Mouse (Mus musculus) G1E (cell line): Measurements from ENCODE around the gene Zfp184. TPM values are rescaled to one million over a fixed set of nuclear protein-coding genes. Genes with fewer than 3 reads are reported as not detected.
A peak's percentile ranks its signal among the peaks of the same experiment; 100 is the strongest.

Source experiments
- ATAC-seq: 2 replicates; pipeline ENCODE4 v1.8.0; 2016; ENCODE audit warnings: mild to moderate bottlenecking; ENCODE audit not compliant: insufficient number of reproducible peaks, poor library complexity, low FRiP score, severe bottlenecking; ENCODE audit errors: extremely low read depth
- DNase-seq: peaks from one replicate; pipeline ENCODE4 v3.0.0; 2012; ENCODE audit warnings: low spot score
- H3K27me3 ChIP-seq: 2 replicates; pipeline ENCODE4 v1.6.1; 2012; ENCODE audit warnings: mild to moderate bottlenecking, low read length, inconsistent platforms; ENCODE audit not compliant: insufficient read depth
- H3K36me3 ChIP-seq: replicated peaks from 2 replicates; pipeline ENCODE3; 2012; ENCODE audit warnings: mild to moderate bottlenecking, inconsistent platforms
- H3K4me1 ChIP-seq: 2 replicates; pipeline ENCODE4 v1.6.1; 2012; ENCODE audit warnings: low read depth, low read length, inconsistent platforms, mixed read lengths; ENCODE audit not compliant: insufficient read depth
- H3K4me3 ChIP-seq: 2 replicates; pipeline ENCODE4 v1.5.1; 2012; ENCODE audit warnings: low read depth, mild to moderate bottlenecking, inconsistent platforms, low read length, moderate library complexity, mixed read lengths
- H3K9me3 ChIP-seq: replicated peaks from 2 replicates; pipeline ENCODE4 v1.6.1; 2012; ENCODE audit warnings: inconsistent platforms
- CTCF ChIP-seq: IDR thresholded peaks from 2 replicates; pipeline ENCODE4 v1.5.1; 2012; ENCODE audit warnings: low read depth, low read length, inconsistent platforms, mixed read lengths
- GATA1 ChIP-seq: IDR thresholded peaks from 2 replicates; pipeline ENCODE4 v1.6.1; 2012; ENCODE audit warnings: borderline replicate concordance, low read length, inconsistent platforms, mixed read lengths
- GATA2 ChIP-seq: IDR thresholded peaks from 2 replicates; pipeline ENCODE4 v1.6.1; 2012; ENCODE audit warnings: low read depth, low read length, inconsistent platforms, borderline replicate concordance
- POLR2AphosphoS5 ChIP-seq: IDR thresholded peaks from 2 replicates; pipeline ENCODE4 v1.6.1; 2012; ENCODE audit warnings: low read depth, low read length, inconsistent platforms; ENCODE audit not compliant: insufficient replicate concordance
- TAL1 ChIP-seq: conservative IDR thresholded peaks from 2 replicates; pipeline ENCODE4 v1.6.1; 2012; ENCODE audit warnings: low read depth, low read length, inconsistent platforms, mixed read lengths
- polyA plus RNA-seq: library from polyadenylated mRNA; stranded (reverse); fragments of >175 nt; gene quantifications from 2 replicates; pipeline ENCODE4 v1.2.3, GENCODE M21; 2012
- total RNA-seq, 2 experiments: library from RNA; stranded (forward) in 1 of 2; stranded (reverse) in 1 of 2; fragments of 200-1000 nt in 1 of 2; fragments of >200 nt in 1 of 2; fragmentation: Nextera tagmentation in 1 of 2; gene quantifications; 2 replicates each; pipeline ENCODE4 v1.2.3; 2014 to 2017

Zfp184 gene
- total and polyA plus RNA-seq, 3 experiments = 0.26 to 20.1 (median 3.6) TPM

DNA sequence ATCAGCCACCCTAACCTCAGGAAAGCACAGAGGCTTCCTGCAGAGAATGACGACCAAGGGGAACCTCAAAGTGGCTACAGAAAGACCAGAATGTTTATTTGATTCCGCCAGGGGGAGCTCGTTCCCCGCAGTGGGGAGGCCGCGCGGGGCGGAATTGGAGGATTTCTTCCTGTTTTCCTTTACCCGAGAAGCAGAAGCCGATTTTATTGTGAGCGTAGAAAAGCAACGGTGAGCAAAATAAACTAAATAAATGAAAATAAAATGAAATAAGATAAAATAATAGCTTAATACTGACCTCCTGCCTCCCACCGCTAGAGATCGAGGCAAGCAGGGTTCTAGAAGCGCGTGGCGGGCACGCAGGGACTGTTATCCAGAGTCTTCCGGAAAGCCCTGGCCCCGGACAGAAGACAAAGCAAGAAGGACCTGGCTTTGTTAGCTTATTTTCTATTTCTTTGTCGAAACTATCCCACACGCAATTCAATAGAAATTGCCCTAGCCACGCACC lies 29.4 kb downstream of the Zfp184 start:
- peak; percentile 70 for DNase-seq
- no peaks in the 10 kb centered on the region for H3K36me3 ChIP-seq
- H3K4me3 ChIP-seq = peak overlapping the region; percentile 71
- ATAC-seq = peak; percentile 77
- peaks cover 17% of the 10 kb centered on the region for H3K27me3 ChIP-seq
- no peak for TF ChIP-seq POLR2AphosphoS5
- no peak for TF ChIP-seq GATA2
- TF ChIP-seq CTCF = 0 out of 2 replicates have a peak, but pooled peaks have one; percentile 40
- TF ChIP-seq GATA1 = no peak
- H3K9me3 ChIP-seq = no peaks in the 10 kb centered on the region
- peaks cover 6% of the 10 kb centered on the region; the same call in 1 of the 2 replicates for H3K4me1 ChIP-seq

DNA sequence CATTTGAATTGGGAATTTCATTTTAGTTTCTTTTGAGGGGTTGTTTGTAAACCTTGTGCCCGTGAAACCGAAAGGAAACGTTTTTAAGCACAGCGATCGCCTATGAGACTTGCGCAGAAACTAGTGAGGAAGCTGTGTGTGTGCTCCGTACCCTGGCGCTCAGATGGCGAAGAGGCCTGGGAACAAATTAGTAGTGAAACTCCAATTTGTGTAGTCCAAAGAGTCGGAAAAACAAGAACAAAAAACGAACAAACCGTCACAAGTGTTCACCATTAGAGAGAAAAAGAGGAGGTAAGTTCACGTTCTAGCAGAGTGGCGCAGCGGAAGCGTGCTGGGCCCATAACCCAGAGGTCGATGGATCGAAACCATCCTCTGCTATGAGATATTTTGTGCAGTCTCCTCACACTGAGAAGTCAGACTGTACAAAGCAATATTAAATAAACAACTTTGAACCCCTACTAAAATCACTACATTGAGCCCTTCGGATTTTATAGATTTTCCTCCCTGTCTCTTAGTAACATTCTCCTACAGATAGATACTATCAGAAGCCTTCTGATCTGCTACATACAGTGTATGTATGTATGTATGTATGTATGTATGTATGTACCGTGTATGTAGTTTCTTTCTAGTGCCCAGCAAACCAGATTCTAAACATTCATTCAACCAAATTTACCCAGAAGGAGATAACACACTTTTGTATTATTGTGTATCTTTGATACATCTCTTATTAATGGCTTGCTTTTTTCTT lies 30.0 kb downstream of the Zfp184 start:
- peak overlapping the region; percentile 71 for H3K4me3 ChIP-seq
- peak; percentile 38; the same call in 1 of the 2 replicates for ATAC-seq
- peak; percentile 19 for DNase-seq
- H3K4me1 ChIP-seq = peaks cover 6% of the 10 kb centered on the region; the same call in 1 of the 2 replicates
- H3K9me3 ChIP-seq = no peaks in the 10 kb centered on the region
- H3K36me3 ChIP-seq = no peaks in the 10 kb centered on the region
- peaks cover 16% of the 10 kb centered on the region for H3K27me3 ChIP-seq
- no peak for TF ChIP-seq GATA2
- TF ChIP-seq POLR2AphosphoS5 = no peak
- TF ChIP-seq TAL1 = no peak
- no peak for TF ChIP-seq GATA1
- no peak for TF ChIP-seq CTCF

DNA sequence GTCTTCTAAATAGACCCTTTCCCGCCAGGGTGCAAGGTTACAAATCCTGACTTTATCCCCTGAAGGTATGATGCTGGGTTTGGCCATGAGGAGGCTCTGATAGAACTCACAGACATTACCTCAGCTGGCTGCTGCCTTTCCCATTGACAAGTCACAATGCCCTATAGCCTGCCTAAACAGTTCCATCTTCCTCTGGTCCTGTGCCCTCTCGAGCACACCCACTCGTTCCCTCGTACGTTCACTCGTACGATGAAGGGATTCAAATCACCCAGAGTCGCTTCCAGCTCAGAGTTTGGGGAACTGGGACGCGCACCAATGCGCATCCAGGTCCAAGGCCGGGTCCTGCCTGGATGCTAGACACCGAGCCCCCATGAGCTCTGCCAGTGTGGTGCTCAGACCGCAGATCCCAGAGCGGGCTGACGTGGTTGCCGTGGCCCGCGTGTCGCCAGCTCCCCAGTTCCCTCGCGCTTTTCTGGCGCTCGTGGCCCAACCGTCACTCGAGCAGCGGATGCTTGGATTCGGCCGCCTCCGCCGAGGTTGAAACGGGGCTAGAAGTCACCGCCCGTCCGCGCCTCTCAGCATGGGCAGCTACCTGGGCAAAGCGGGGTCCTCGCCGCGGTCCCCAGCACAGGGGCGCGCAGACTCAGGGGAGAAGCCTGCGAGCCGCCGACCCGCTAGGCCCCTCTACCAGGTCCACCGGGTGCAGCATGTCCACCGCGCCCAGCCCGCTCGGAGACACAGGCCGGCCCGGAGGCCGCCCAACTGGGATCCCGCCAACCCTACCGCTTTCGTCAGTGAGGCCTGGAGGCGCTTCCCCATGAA lies 36.3 kb downstream of the Zfp184 start, which contains the start of gene Pom121l2:
Gene Pom121l2 (plus strand): TSS at position 214 of the 822 bp plus-strand sequence.
- Histone ChIP-seq H3K9me3 (peaks cover 4% of the 10 kb centered on the region), H3K4me3 (no peak within 1 kb of the TSS), H3K27me3 (peaks cover 61% of the 10 kb centered on the region), H3K36me3 (no peaks in the 10 kb centered on the region), H3K4me1 (peaks cover 2% of the 10 kb centered on the region; the same call in 1 of the 2 replicates)
- ATAC-seq (no peak), DNase-seq (no peak)
- TF ChIP-seq GATA1 (no peak), CTCF (no peak), TAL1 (no peak), GATA2 (no peak), POLR2AphosphoS5 (no peak)

DNA sequence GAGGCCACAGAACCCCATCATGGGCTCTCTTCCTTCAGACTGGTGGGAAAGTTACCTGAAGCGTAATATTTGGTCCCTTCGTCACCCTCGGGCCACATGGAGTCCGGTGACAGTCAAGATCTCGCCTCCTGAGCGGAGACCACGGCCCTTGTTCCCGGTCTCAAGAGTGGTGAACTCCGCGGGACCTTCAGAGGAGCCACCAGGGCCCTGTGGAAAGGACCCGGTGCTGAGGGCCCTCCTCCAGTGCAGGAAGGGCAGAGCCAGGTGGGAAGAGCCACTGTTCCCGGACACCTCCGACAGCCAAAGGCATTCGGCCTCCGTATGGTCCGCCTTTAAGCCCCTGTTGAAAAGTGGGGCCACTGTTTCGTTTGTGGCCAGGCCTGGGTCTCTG lies 36.9 kb downstream of the Zfp184 start:
- H3K4me3 ChIP-seq = no peak overlapping the region
- DNase-seq (no peak), ATAC-seq (no peak)

DNA sequence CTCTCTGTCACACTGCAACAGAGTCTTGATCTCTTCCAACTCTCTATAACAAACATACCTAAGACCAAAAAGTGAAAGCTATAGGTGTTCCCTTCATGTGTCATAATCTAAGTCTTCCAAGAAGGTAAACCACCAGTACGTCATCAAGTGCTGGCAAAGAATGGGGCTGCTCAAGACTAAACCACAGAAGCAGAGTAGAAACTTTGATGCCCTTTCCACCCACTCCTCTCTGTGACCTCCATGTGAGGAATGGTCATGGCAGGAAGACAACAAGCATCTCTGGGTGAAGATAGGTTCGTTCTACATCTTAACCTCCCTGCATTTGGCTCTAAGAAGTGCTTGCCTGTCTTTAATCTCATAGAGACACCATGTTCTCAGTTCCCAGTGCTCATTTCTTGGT lies 39.6 kb downstream of the Zfp184 start:
- H3K27me3 ChIP-seq = peaks cover 56% of the 10 kb centered on the region

More for the DNA sequence above, 36.9 kb downstream of the Zfp184 start:
- TF ChIP-seq CTCF (no peak), TAL1 (no peak), POLR2AphosphoS5 (no peak), GATA2 (no peak), GATA1 (no peak)
- Histone ChIP-seq H3K4me1 (no peaks in the 10 kb centered on the region), H3K9me3 (peaks cover 4% of the 10 kb centered on the region), H3K27me3 (peaks cover 61% of the 10 kb centered on the region), H3K36me3 (no peaks in the 10 kb centered on the region)

DNA sequence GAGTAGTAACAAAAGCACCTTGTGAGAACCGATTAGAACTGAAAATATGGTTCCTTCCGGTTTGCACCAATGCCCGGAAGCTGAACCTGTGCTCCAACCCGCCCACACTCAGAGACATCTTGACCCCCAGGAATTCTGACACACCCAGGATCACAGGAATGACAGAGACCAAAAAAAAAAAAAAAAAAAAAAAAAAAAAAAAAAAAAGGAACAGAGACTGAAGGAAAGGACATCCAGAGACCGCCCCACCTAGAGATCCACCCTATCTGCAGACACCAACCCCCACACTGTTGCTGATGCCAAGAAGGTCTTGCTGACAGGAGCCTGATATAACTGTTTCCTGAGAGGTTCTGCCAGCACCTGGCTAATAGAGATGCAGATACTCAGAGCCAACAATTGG lies 47.7 kb downstream of the Zfp184 start:
- peaks cover 29% of the 10 kb centered on the region for H3K4me1 ChIP-seq
- no peak for ATAC-seq
- H3K4me3 ChIP-seq = no peak overlapping the region
- H3K27me3 ChIP-seq = peaks cover 38% of the 10 kb centered on the region
- no peak for TF ChIP-seq CTCF
- no peak for TF ChIP-seq TAL1
- no peak for TF ChIP-seq POLR2AphosphoS5
- no peak for TF ChIP-seq GATA1
- TF ChIP-seq GATA2 = no peak
- H3K36me3 ChIP-seq = no peaks in the 10 kb centered on the region
- DNase-seq = no peak
- peaks cover 11% of the 10 kb centered on the region for H3K9me3 ChIP-seq

More for the DNA sequence above, 39.6 kb downstream of the Zfp184 start:
- DNase-seq (no peak), ATAC-seq (no peak)
- Histone ChIP-seq H3K9me3 (peaks cover 4% of the 10 kb centered on the region), H3K36me3 (no peaks in the 10 kb centered on the region), H3K4me1 (no peaks in the 10 kb centered on the region), H3K4me3 (no peak overlapping the region)
- TF ChIP-seq POLR2AphosphoS5 (no peak), TAL1 (no peak), GATA2 (no peak), GATA1 (no peak), CTCF (no peak)
